Mouse (Mus musculus) stomach, embryonic 16.5 days (tissue): ENCODE data around the gene Gm45716. TPM values are rescaled to one million over a fixed set of nuclear protein-coding genes. Genes with fewer than 3 reads are reported as not detected.
"Not testable (repeated sequence)": the region's sequence is repeated elsewhere in the genome, so short reads cannot be mapped to it uniquely, and the experiment has no call there.

Experiments
- ATAC-seq: fragments of 200-750 bp; cut with Nextera tagmentation; 2 replicates; pipeline ENCODE4 v1.8.0; 2017; ENCODE audit warnings: moderate number of reproducible peaks, moderate TSS enrichment; ENCODE audit not compliant: insufficient read depth, low FRiP score
- H3K27ac ChIP-seq: fragments of 300-500 bp; sonication (generic); 2 replicates; pipeline ENCODE4 v1.5.1; 2014; ENCODE audit warnings: low read length
- H3K27me3 ChIP-seq: fragments of 300-500 bp; sonication (generic); 2 replicates; pipeline ENCODE4 v1.6.1; 2014; ENCODE audit warnings: low read length, control low read depth, mixed read lengths; ENCODE audit not compliant: control insufficient read depth, insufficient read depth
- H3K36me3 ChIP-seq: fragments of 300-500 bp; sonication (generic); 2 replicates; pipeline ENCODE4 v1.6.1; 2014; ENCODE audit warnings: low read length; ENCODE audit not compliant: control insufficient read depth, insufficient read depth
- H3K4me1 ChIP-seq: fragments of 300-500 bp; sonication (generic); 2 replicates; pipeline ENCODE4 v1.6.1; 2014; ENCODE audit warnings: low read length, control low read depth, mixed read lengths; ENCODE audit not compliant: control insufficient read depth, insufficient read depth
- H3K4me2 ChIP-seq: fragments of 300-500 bp; sonication (generic); 2 replicates; pipeline ENCODE4 v1.6.1; 2014; ENCODE audit warnings: low read depth, low read length, mixed read lengths
- H3K4me3 ChIP-seq: fragments of 300-500 bp; sonication (generic); replicated peaks from 2 replicates; pipeline ENCODE4 v1.5.1; 2014; ENCODE audit warnings: mild to moderate bottlenecking, low read length
- H3K9ac ChIP-seq: fragments of 300-500 bp; sonication (generic); 2 replicates; pipeline ENCODE4 v1.6.1; 2014; ENCODE audit warnings: low read length
- H3K9me3 ChIP-seq: fragments of 300-500 bp; sonication (generic); replicated peaks from 2 replicates; pipeline ENCODE4 v1.6.1; 2016; ENCODE audit warnings: low read length, control low read depth; ENCODE audit not compliant: control insufficient read depth
- WGBS: fragments of 180-500 bp; shearing (Covaris S2); extraction: QIAGEN DNeasy Blood & Tissue Kit; methylation state at CpG from one replicate; pipeline ENCODE4 v1.1.7; 2014; 5-methylcytosine and 5-hydroxymethylcytosine counted together
- polyA plus RNA-seq: library from polyadenylated mRNA; unstranded; fragments of >200 nt; fragmentation: Nextera tagmentation; extraction: Ambion mirVana; gene quantifications from 2 replicates; pipeline ENCODE4 v1.2.1, GENCODE M21; 2015

Gm45716 gene
- polyA plus RNA-seq, 1 experiment from 2014 or later = 9.8 TPM

GRCm38 (mm10) chr11:90280069-90280468 lies 92.6 kb downstream of the Gm45716 start:
- Histone ChIP-seq H3K4me2 (no peak overlapping the region), H3K9ac (no peak overlapping the region), H3K4me3 (no peak overlapping the region), H3K4me1 (no peaks in the 10 kb centered on the region), H3K9me3 (no peaks in the 10 kb centered on the region), H3K27ac (no peak overlapping the region), H3K27me3 (no peaks in the 10 kb centered on the region), H3K36me3 (no peaks in the 10 kb centered on the region)
- no peak for ATAC-seq
- 83% methylated on average over 5 of the region's 5 CpGs for WGBS

- 92% methylated on average over 2 of the region's 2 CpGs for WGBS
These were observed 94.5 kb downstream of the Gm45716 start for GRCm38 (mm10) chr11:90281943-90282342.

GRCm38 (mm10) chr11:90283159-90283558 lies 95.7 kb downstream of the Gm45716 start:
- no peak overlapping the region for H3K9ac ChIP-seq
- WGBS = 30% methylated on average over 4 of the region's 4 CpGs
- H3K27me3 ChIP-seq = 0 out of 2 replicates have a peak, but pooled peaks cover 3% of the 10 kb centered on the region
- H3K9me3 ChIP-seq = no peaks in the 10 kb centered on the region
- H3K4me1 ChIP-seq = no peaks in the 10 kb centered on the region
- H3K4me3 ChIP-seq = no peak overlapping the region
- no peak overlapping the region for H3K4me2 ChIP-seq
- ATAC-seq = no peak
- H3K36me3 ChIP-seq = no peaks in the 10 kb centered on the region
- no peak overlapping the region for H3K27ac ChIP-seq

More at GRCm38 (mm10) chr11:90281943-90282342, 94.5 kb downstream of the Gm45716 start:
- not testable (repeated sequence) for H3K36me3 ChIP-seq, H3K9me3 ChIP-seq, H3K27me3 ChIP-seq, ATAC-seq, H3K27ac ChIP-seq, H3K9ac ChIP-seq, H3K4me3 ChIP-seq, H3K4me1 ChIP-seq, H3K4me2 ChIP-seq

GRCm38 (mm10) chr11:90283601-90284000 lies 96.1 kb downstream of the Gm45716 start:
- H3K36me3 ChIP-seq = no peaks in the 10 kb centered on the region
- no peaks in the 10 kb centered on the region for H3K9me3 ChIP-seq
- H3K27ac ChIP-seq = no peak overlapping the region
- no peak overlapping the region for H3K4me3 ChIP-seq
- 78% methylated on average over 6 of the region's 6 CpGs for WGBS
- H3K4me1 ChIP-seq = no peaks in the 10 kb centered on the region
- H3K27me3 ChIP-seq = 0 out of 2 replicates have a peak, but pooled peaks cover 3% of the 10 kb centered on the region
- H3K4me2 ChIP-seq = no peak overlapping the region
- no peak overlapping the region for H3K9ac ChIP-seq
- ATAC-seq = no peak

- H3K4me3 ChIP-seq = no peak overlapping the region
- ATAC-seq = no peak
- 52% methylated on average over 2 of the region's 2 CpGs for WGBS
These were observed 96.6 kb downstream of the Gm45716 start for GRCm38 (mm10) chr11:90284079-90284478.

GRCm38 (mm10) chr11:90284623-90285022 lies 97.1 kb downstream of the Gm45716 start:
- Histone ChIP-seq H3K4me2 (no peak overlapping the region), H3K27ac (no peak overlapping the region), H3K4me3 (no peak overlapping the region), H3K9me3 (no peaks in the 10 kb centered on the region), H3K4me1 (no peaks in the 10 kb centered on the region), H3K27me3 (0 out of 2 replicates have a peak, but pooled peaks cover 3% of the 10 kb centered on the region), H3K36me3 (no peaks in the 10 kb centered on the region), H3K9ac (no peak overlapping the region)
- WGBS = 35% methylated on average over 4 of the region's 4 CpGs
- ATAC-seq = no peak

More at GRCm38 (mm10) chr11:90284079-90284478, 96.6 kb downstream of the Gm45716 start:
- Histone ChIP-seq H3K27me3 (0 out of 2 replicates have a peak, but pooled peaks cover 3% of the 10 kb centered on the region), H3K27ac (no peak overlapping the region), H3K9me3 (no peaks in the 10 kb centered on the region), H3K36me3 (no peaks in the 10 kb centered on the region), H3K4me1 (no peaks in the 10 kb centered on the region), H3K4me2 (no peak overlapping the region), H3K9ac (no peak overlapping the region)

- ATAC-seq = no peak
- H3K4me3 ChIP-seq = no peak overlapping the region
- H3K27ac ChIP-seq = no peak overlapping the region
- no peak overlapping the region for H3K4me2 ChIP-seq
- H3K4me1 ChIP-seq = no peaks in the 10 kb centered on the region
- H3K9ac ChIP-seq = no peak overlapping the region
- no peaks in the 10 kb centered on the region for H3K9me3 ChIP-seq
- H3K36me3 ChIP-seq = no peaks in the 10 kb centered on the region
- 0 out of 2 replicates have a peak, but pooled peaks cover 3% of the 10 kb centered on the region for H3K27me3 ChIP-seq
- WGBS = 82% methylated on average over 6 of the region's 6 CpGs
These were observed 99.2 kb downstream of the Gm45716 start for GRCm38 (mm10) chr11:90286550-90287154.

- no peaks in the 10 kb centered on the region for H3K27me3 ChIP-seq
- H3K9me3 ChIP-seq = no peaks in the 10 kb centered on the region
- no peak for ATAC-seq
- H3K4me1 ChIP-seq = no peaks in the 10 kb centered on the region
- no peak overlapping the region for H3K4me3 ChIP-seq
- WGBS = 71% methylated on average over 4 of the region's 4 CpGs
- no peak overlapping the region for H3K4me2 ChIP-seq
- H3K9ac ChIP-seq = no peak overlapping the region
- H3K27ac ChIP-seq = no peak overlapping the region
- no peaks in the 10 kb centered on the region for H3K36me3 ChIP-seq
These were observed 103.7 kb downstream of the Gm45716 start for GRCm38 (mm10) chr11:90291156-90291555.

- Histone ChIP-seq H3K4me2 (no peak overlapping the region), H3K4me3 (no peak overlapping the region), H3K4me1 (no peaks in the 10 kb centered on the region), H3K9ac (no peak overlapping the region), H3K36me3 (no peaks in the 10 kb centered on the region), H3K27me3 (no peaks in the 10 kb centered on the region), H3K9me3 (no peaks in the 10 kb centered on the region), H3K27ac (no peak overlapping the region)
- no peak for ATAC-seq
These were observed 105.3 kb downstream of the Gm45716 start for GRCm38 (mm10) chr11:90292766-90293165.
